Mouse (Mus musculus): ENCODE data around the gene Wfdc6a.

DNA sequence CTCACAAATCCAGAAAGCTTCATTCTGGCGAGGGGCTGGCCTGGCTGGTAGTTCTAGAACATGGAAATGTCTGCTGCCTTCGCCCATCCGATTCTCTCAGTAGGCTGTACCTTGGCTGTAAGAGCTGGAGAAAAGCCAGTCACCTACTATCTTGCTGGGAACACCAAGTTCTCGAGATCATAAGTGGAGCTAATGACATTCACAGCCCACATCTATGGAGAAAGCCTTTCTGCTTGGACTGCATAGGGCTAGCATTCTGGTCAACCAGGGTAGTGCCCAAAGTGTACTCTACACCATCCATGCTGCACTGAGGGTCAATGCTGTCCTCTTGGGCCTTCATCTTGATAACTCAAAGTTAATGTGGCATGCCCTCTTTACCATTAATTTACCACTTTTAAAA, 8.2 kb upstream of the Wfdc6a start, which contains the start of gene Eppin:
- TF ChIP-seq CTCF (IDR thresholded peaks at IDR 0.05; ENCODE audit: insufficient read depth, low read depth, low read length) (no peak), POLR2A (IDR thresholded peaks at IDR 0.05; ENCODE audit: insufficient read depth, low read depth, low read length) (no peak)
